In the genomic region with DNA sequence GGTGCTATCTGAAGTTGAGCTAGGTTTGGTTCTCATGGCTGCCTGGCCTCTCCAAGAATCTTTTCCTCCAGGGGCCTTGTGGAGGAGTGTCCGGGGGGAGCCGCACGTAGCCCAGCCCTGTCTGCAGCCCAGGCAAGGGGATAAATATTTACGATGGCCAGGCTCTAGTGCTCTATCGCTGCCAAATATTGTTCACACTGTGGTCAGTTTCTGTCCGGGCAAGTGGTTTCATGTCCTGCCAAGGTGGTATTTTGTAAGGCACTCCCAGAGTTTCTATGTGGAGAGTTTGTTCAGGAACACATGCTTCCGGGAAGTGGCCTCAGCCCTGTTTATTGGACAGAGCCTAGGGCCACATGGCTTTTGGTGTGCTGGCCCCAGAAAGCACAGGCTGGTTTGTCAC, we compare ENCODE assay signal across 31 mouse cellular contexts. TPM values are rescaled to one million over a fixed set of nuclear protein-coding genes. Genes with fewer than 3 reads are reported as not detected.
DNase-seq lines count a peak whose midpoint lies in the region; ATAC-seq and TF ChIP-seq lines count a peak whose summit lies in the region.
"Had no signal": no experiment of that assay in that cellular context is flagged by ENCODE, and none has a peak within 500 bp of the region (broad histone marks: within the 10 kb centered on the region; RNA-seq: fewer than 3 reads in every experiment).

No protein-coding gene starts in this region.

- 26% methylated on average over 7 of the region's 7 CpGs for WGBS in lung, adult 2 months

- no peak for TF ChIP-seq CTCF in left cerebral cortex, adult 2 months (IDR thresholded peaks at IDR 0.05)
- TF ChIP-seq CTCF in Patski (IDR thresholded peaks at IDR 0.05) = no peak
- TF ChIP-seq CTCF in lung, adult 2 months (IDR thresholded peaks at IDR 0.05; ENCODE audit: insufficient read depth, low read length) = no peak

- in situ Hi-C loops in Patski (cut with MboI; ENCODE audit: low pct_unique_long_range_greater_than_20kb) = no loop called here

- peaks cover 48% of the 10 kb centered on the region for H3K4me1 ChIP-seq in lung, adult 2 months (ENCODE audit: control insufficient read depth, insufficient read depth, low read length)
- H3K4me1 ChIP-seq: embryonic facial prominence, embryonic 12.5 days; megakaryocyte, embryonic 14.5 days; midbrain, embryonic 12.5 days; neural tube, embryonic 12.5 days had no signal

- POLR2A ChIA-PET in Patski (lab: Charles Lee) = no interaction called here

- intact Hi-C loops in left cerebral cortex, adult 2 months (cut with DNase I) = no loop called here

- H3K4me3 ChIP-seq in left cerebral cortex, adult 2 months = no peak overlapping the region
- H3K4me3 ChIP-seq in lung, adult 2 months (replicated peaks; ENCODE audit: extremely low read depth, low read depth, low read length) = no peak overlapping the region
- H3K4me3 ChIP-seq: embryonic facial prominence, embryonic 12.5 days; lung, embryonic 15.5 days; megakaryocyte, embryonic 14.5 days; midbrain, embryonic 12.5 days; myocyte; neural tube, embryonic 12.5 days; stomach, embryonic 15.5 days had no signal

- CTCF ChIA-PET in Patski (lab: Charles Lee) = no interaction called here

- peak overlapping the region; percentile 15; the same call in 1 of the 2 replicates for H3K27ac ChIP-seq in left cerebral cortex, adult 2 months
- H3K27ac ChIP-seq: embryonic facial prominence, embryonic 12.5 days; hindbrain, embryonic 14.5 days; liver, embryonic 14.5 days; lung, embryonic 15.5 days; midbrain, embryonic 12.5 days; neural tube, embryonic 12.5 days; stomach, embryonic 15.5 days had no signal

- 0 out of 2 replicates have a peak, but pooled peaks have one; percentile 20 for TF ChIP-seq POLR2A in lung, adult 2 months (IDR thresholded peaks at IDR 0.05; ENCODE audit: borderline replicate concordance, extremely low read depth, low read depth, low read length)

- DNase-seq in left cerebral cortex, adult 2 months (ENCODE audit: extremely low spot score in 1 of 2, low spot score in 2 of 2) = no peak
- DNase-seq in left cerebral cortex, adult 9 months (ENCODE audit: low spot score in 2 of 2) = no peak
- no peak for DNase-seq in Patski (ENCODE audit: low read depth, low spot score)
- DNase-seq in lung, adult 2 months = peak; percentile 61
- DNase-seq in lung, postnatal 25 days (ENCODE audit: low spot score) = peak; percentile 90
- DNase-seq in thymus, postnatal 0 days (ENCODE audit: low spot score) = no peak
- no peak for DNase-seq in c-Kit-positive CD71-positive TER-119-positive erythroid progenitor cells, embryonic 14.5 days (ENCODE audit: low spot score)
- DNase-seq: adrenal gland, postnatal 25 days; cerebellum, adult 18-20 months; cerebellum, postnatal 14 days; gastrocnemius, postnatal 14 days; heart, postnatal 36 days; kidney, adult 9 months; kidney, postnatal 14 days; left cerebral cortex, postnatal 4 days; liver; thymus, postnatal 14 days had no signal

- no peaks in the 10 kb centered on the region for H3K27me3 ChIP-seq in Patski
- H3K27me3 ChIP-seq: embryonic facial prominence, embryonic 12.5 days; lung, embryonic 15.5 days; midbrain, embryonic 12.5 days; neural tube, embryonic 12.5 days; stomach, embryonic 15.5 days had no signal

- peak; percentile 33 for ATAC-seq in Patski
- ATAC-seq: CD4-positive, CD25-positive, alpha-beta regulatory T cell, adult 4 months; forebrain, embryonic 14.5 days; intestine, postnatal 0 days had no signal

RNA-seq across cellular contexts. Expression of a gene that starts 10.5 kb away (rescaled TPM):
- 1 to 10 TPM; 4.3 to 5.5 TPM for total RNA-seq in left cerebral cortex, adult 2 months (2021)
- polyA plus RNA-seq in Patski (2021) = 2.0 TPM
- polyA plus RNA-seq in lung, adult 2 months (2012; rRNA removed) = 68.6 and 83.1 TPM in 2 replicates
- polyA plus RNA-seq in thymus, postnatal 0 days (2015; fragmentation: Nextera tagmentation; extraction: Ambion mirVana) = 14.8 and 17.0 TPM in 2 replicates
- polyA plus RNA-seq: CD4-positive, CD25-positive, alpha-beta regulatory T cell, adult 4 months; myocyte had no signal

RNA-seq across cellular contexts. Expression of a gene that starts 20.5 kb away (rescaled TPM):
- total RNA-seq in left cerebral cortex, adult 2 months (2021) = 100 to 1,000 TPM; 162 to 168 TPM
- polyA plus RNA-seq in Patski (2021) = 55.4 TPM
- 223 and 276 TPM in 2 replicates for polyA plus RNA-seq in lung, adult 2 months (2012; rRNA removed)
- polyA plus RNA-seq in thymus, postnatal 0 days (2015; fragmentation: Nextera tagmentation; extraction: Ambion mirVana) = 171 and 177 TPM in 2 replicates

RNA-seq across cellular contexts. Expression of a gene that starts 38.8 kb away (rescaled TPM):
- 10 to 100 TPM; 29.4 to 35.2 TPM for total RNA-seq in left cerebral cortex, adult 2 months (2021)
- polyA plus RNA-seq in Patski (2021) = 15.9 TPM
- 20.2 and 20.3 TPM in 2 replicates for polyA plus RNA-seq in lung, adult 2 months (2012; rRNA removed)
- 37.0 and 38.8 TPM in 2 replicates for polyA plus RNA-seq in thymus, postnatal 0 days (2015; fragmentation: Nextera tagmentation; extraction: Ambion mirVana)

RNA-seq across cellular contexts. Expression of a gene that starts 41.0 kb away (rescaled TPM):
- 1 to 10 TPM in 1 of 2 experiments, under 1 TPM in 1; 0.41 to 1.1 TPM for total RNA-seq in left cerebral cortex, adult 2 months (2021)
- polyA plus RNA-seq in Patski (2021) = 0.46 TPM
- 9.9 and 10.0 TPM in 2 replicates for polyA plus RNA-seq in lung, adult 2 months (2012; rRNA removed)
- 0.55 and 0.76 TPM in 2 replicates for polyA plus RNA-seq in thymus, postnatal 0 days (2015; fragmentation: Nextera tagmentation; extraction: Ambion mirVana)
- total RNA-seq: adrenal gland, adult 18-20 months; adrenal gland, postnatal 25 days; heart, postnatal 36 days had no signal
- polyA plus RNA-seq: CD4-positive, CD25-positive, alpha-beta regulatory T cell, adult 4 months; heart, embryonic 11.5 days; myocyte had no signal

Comparison
In these comparisons a context has a peak if more than half of its experiments do, and no peak if none do; other contexts are left out.
1. DNase-seq: peak in lung, adult 2 months (single experiment) and lung, postnatal 25 days (single experiment); none in left cerebral cortex, adult 2 months (0 of 2), left cerebral cortex, adult 9 months (0 of 2), Patski (single experiment), thymus, postnatal 0 days (single experiment) and c-Kit-positive CD71-positive TER-119-positive erythroid progenitor cells, embryonic 14.5 days (single experiment).